Mouse (Mus musculus) liver, embryonic 14.5 days (tissue): ENCODE measurements around the gene Ttyh2.

Experiments used
- CTCF ChIP-seq: IDR thresholded peaks from 2 replicates; pipeline ENCODE4 v1.5.1; 2016; ENCODE audit warnings: antibody characterized with exemption, low read depth, control low read depth
- EP300 ChIP-seq: IDR thresholded peaks from 2 replicates; pipeline ENCODE4 v1.6.1; 2016; ENCODE audit warnings: antibody characterized with exemption, low read depth

GRCm38 (mm10) chr11:114642184-114642583 is 33.0 kb upstream of the Ttyh2 start:
- no peak for TF ChIP-seq CTCF
- no peak for TF ChIP-seq EP300
